Mouse (Mus musculus): Measurements from ENCODE around the gene Irf2bp2.

Irf2bp2 gene

DNA sequence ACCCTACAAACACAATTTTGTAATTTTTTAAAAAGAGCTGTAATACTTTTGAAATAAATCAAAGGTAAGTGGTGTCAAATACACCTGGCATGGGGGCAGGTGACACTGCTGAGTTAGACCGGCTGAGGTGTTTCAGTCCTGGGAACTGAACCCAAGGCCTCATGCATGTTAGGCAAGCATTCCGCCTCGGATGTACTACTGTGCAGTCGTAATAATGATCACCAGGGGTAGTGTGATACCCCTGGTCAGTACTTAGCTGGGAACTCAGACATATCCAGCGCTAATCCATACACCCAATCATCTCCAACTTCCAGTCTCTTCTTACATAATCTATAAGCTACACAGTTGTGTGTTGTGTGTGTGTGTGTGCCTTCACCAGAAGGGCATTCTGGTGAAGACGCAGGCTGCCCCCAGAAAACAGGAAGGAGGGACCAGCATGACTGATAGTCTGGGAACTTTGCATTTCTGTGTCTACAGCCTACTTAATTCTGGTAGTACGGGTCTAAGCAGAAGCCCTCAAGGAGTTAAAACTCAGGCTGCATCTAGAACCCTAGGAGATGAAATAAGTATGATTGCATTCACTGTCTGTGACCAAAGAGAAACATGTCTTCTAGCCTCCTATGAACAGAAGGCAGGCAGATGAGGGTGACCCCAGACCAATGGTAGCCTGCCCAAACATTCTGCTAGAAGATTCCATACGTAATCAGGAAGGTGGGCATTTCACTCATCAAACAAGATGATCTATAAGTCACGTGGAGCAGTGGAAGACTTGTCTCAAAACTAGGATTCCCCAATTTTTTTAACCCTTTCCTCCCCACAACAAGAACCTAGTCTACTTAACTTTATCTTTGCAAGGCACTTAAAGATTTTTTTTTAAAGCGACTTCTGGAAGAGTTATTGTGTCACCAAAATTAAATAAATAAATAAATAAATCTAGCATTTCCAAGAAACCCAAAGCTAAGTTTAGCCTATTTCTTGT is 6.9 kb downstream of the Irf2bp2 start:
- no peak for DNase-seq

GRCm38 (mm10) chr8:126586101-126586500 is 7.7 kb downstream of the Irf2bp2 start:
- no peak for DNase-seq

- peak; percentile 27 to 44 for DNase-seq
Observed at GRCm38 (mm10) chr8:126585561-126586031, 8.2 kb downstream of the Irf2bp2 start.

GRCm38 (mm10) chr8:126584844-126585231 is 8.9 kb downstream of the Irf2bp2 start:
- no peak for DNase-seq

DNA sequence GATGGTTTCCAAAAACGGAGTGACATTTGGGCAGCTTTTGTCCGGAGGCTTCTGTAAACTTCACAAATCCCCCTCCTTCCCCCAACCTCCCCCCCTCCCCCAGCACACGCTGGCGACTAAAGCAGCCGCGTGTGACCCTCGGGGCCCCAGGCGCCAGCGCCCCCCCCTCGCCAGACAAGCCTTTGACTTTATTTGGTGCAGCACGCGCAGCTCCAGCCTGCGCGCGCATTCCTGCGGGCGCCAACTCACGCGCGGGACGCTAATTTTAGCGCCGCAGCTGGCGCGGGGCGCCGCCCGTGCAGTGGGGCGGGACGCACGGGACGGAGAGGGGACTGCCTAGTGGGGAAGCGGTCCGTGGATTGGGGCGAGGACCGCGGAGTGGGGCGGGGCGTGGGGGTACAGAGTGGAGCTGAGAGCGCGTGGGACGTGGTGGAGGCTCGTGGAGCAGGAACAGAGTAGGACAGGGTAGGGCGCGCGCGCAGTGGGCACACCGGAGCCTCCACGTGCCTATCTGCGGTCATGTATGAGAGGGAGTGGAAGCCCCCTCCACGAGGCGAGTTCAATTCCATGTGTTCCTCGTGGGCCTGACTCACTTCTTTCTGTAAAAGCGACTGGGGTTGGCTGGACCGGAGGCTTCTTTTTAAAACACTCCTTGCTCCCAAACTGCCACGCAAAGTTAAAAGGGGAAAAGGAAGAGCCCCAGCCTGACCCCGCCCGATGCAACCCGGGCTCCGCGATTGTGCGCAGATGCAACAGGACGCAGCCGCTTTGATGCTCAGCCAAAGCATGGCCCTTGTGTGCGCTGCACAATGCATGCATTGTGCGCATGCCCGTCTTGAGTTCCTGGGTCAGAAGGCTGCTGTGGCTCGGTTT is 9.6 kb downstream of the Irf2bp2 start:
- peak; percentile 80 to 92 for DNase-seq

DNA sequence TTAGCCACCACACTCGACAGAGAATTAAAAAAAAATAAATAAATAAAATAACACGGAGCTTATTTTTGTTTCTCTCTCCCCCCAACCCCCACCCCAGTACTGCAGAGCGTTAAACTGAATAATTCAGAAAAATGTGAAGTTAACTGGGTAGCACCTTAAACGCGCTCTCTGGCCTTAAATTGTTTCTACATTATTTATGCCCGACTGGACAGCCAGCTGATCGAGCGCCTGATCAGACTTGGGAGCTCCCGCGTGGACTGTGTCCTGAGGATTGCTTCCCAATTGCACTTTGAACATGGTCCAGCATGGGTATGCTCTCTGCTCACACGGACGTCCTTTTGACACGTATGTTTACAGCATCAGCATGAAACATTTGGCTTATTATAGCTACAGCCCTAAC is 10.3 kb downstream of the Irf2bp2 start:
- DNase-seq = peak; percentile 74 to 88

DNA sequence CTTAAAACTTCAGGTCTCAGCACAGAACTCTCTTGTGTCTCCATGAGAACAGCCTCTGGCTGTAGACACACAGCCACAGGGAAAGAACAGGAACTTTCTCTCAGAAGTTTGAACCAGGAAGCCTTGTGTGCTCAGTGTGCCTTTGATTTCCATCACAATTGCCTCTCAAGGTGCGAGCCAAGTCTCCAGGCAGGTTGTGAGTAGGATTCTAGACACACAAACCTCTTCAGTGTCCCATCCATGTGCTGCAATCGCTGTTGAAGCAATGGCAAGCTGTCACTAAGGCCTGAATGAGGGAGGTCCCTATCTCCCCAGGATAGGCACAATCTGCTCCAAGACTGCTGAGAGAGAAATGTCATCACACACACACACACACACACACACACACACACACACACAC is 10.8 kb downstream of the Irf2bp2 start:
- DNase-seq = no peak

DNA sequence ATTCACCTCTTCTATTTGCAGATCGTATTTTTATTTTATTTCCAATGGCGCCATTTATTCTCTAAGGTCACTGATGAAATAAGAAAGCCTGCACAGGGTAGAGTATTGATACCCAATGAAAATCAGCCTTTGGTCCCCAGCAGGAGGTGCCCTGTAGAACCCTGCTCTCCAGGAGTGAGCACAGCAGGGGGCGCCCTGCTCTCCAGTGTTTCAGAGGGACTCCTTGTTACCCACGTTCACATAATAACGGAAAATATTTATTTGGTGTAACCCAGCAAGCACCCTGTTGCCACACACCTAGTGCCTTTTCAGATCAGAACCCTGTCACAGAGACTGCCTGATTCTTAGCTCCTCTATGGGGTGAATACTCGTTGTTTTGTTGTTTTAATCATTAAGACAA is 11.3 kb downstream of the Irf2bp2 start:
- DNase-seq = peak; percentile 84

DNA sequence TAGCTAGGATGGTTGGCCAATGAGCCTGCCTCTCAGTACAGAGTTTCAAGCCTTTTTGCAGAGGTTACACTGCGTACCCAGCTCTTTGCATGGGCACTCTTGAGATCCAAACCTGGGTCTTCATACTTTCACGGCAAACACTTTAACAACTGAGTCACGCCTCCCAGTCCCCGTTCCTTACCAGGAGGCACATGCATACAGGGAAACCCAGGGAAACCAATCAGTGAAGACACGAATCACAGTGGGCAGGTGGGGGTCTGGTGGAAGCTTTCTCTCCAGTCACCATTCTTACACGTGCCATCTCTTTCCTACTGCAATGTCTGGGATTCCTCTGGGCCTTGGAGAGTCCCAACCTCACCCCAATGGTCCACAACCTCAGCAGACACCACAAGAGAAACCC is 12.1 kb downstream of the Irf2bp2 start:
- DNase-seq = no peak

DNA sequence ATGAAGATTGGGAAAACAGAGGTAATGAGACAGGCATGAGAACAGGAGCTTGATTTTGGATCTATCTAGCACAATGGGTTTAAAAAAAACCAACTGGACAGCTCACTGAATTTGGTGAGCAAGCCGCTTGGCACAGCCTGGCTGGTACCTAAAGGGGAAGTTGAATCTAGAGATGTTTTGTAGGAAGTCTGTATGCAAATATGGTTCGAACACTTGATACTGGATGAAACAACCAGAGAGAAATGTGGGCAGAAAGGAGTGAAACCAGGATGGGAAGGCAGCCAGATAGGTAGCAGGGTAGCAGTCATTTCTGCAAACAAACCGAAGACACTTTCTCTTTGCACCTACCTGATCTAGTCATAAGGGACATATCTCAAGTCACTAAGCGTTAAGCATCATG is 13.0 kb downstream of the Irf2bp2 start:
- DNase-seq = no peak

DNA sequence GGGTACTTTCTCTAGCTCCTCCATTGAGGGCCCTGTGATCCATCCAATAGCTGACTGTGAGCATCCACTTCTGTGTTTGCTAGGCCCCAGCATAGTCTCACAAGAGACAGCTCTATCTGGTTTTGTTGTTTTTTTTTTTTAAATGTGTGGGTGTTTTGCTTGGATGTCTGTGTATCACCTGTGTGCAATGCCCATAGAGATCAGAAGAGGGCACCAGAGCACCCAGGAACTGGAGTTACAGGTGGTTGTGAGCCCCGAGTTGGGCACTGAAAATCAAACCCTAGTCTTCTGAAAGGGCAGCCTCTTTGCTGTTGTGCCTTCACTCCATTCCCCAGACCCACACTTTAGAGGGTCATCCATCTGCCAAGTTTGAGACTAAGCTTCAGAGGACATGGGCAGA is 13.7 kb downstream of the Irf2bp2 start:
- DNase-seq = no peak

DNA sequence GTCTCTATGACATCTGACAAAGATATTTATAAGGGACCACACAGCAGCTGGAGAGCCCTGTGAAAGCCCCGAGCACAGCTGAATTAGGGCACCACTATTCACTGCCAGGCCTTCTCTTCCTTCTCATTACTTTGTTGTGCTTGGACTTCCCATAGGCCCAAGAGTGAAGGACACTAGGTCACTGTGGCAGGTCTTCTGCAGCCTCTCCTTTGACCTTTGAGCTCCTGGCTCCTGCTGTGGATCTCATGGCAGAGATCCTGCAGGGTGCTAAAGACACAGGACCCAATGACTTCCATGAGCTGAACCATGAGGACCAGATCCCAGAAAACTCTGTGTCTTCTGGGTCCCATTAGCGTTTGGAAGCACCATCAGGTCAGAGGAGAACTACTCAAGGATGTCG is 15.1 kb downstream of the Irf2bp2 start:
- DNase-seq = no peak

- no peak for DNase-seq
Observed at GRCm38 (mm10) chr8:126576919-126577318, 16.9 kb downstream of the Irf2bp2 start.

DNA sequence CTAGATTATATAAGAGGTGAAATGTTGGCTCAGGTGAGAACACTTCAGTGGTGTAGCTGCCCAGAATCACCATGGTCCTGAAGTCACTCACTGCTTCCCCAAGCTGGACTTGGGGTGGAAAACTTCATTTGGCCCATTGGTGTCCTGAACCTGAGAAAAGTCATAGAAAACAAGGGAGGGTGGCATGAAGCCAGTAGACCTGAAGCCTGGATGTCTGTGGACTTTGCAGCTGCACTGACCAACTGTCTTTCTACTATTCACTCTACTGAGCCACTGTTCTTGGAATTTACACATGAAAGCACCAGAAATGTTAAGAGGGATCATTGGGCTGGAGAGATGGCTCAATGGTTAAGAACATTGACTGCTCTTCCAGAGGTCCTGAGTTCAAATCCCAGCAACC is 17.7 kb downstream of the Irf2bp2 start:
- peak in 1 of 2 experiments; percentile 41 for DNase-seq

GRCm38 (mm10) chr8:126574882-126575637 is 18.7 kb downstream of the Irf2bp2 start:
- no peak for DNase-seq

DNA sequence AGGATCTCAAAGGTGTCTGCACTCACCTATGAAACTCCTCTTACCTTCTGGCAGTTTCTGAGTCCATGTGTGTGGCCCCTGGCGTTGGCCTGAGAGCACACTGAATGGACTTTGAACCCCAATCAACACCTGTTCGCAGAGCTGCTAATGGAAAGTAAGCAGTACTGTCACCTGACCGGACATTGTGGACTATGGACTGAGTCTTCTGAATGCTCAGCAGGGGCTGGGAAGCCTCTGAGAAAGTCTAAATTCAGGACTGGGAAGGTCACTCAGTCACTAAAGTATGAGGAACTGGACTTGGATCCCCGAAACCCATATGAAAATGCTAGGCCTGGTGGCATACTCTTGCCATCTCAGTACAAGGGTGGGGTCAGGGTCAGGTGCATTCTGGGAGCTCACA is 19.9 kb downstream of the Irf2bp2 start:
- peak; percentile 84 to 89 for DNase-seq

- no peak for DNase-seq
Observed at GRCm38 (mm10) chr8:126573079-126573694, 20.6 kb downstream of the Irf2bp2 start.

GRCm38 (mm10) chr8:126571065-126571660 is 22.6 kb downstream of the Irf2bp2 start:
- DNase-seq = peak in 1 of 2 experiments; percentile 61

DNA sequence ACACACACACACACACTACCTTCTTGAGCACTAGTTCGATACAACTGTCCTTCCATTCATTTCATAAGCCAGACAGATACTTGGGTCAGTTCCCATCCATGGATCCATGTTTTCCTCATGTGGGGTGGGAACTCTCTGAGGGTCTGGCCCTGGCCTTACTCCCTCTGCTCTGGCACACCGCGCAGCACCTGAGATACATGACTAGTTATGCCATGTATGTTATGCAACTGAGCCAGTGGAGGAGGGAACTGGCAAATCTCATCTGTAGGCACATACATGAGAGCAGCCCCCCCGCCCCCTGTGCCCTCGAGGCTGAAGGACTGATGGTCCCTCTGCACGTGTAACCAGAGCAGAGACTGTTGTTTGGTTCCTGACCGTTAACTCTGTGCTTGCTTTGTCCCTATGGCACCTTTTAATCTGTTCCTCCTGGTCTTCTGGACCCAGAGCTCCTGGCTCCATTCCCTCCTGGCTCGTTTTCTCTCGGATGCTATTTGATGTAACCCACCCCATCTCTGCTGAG is 23.2 kb downstream of the Irf2bp2 start:
- no peak for DNase-seq

DNA sequence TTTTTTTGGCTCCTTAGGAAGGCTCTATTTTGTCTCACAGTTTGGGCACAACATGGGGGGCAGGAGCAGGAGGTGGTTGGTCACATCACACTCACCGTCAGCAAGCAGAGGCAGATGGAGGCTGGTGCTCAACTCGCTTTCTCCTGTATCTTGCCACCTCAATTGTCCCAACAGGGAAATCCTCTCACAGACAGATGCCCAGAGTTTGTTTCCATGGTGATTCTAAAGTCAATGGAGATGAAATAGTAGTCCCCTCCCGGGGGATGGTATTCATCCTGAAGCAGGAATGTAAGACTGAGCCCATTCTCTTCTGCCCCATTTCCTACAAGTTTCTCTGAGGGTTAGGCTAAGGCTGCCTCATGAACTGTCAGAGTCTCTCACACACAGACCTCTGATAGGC is 23.7 kb downstream of the Irf2bp2 start:
- DNase-seq = no peak

- DNase-seq = no peak
Observed at GRCm38 (mm10) chr8:126569638-126570037, 24.1 kb downstream of the Irf2bp2 start.

- DNase-seq = peak in 1 of 2 experiments; percentile 49
Observed at GRCm38 (mm10) chr8:126567674-126568073, 26.1 kb downstream of the Irf2bp2 start.

All from kidney, postnatal 25 days (tissue).